Mouse (Mus musculus): Measurements from ENCODE around the gene Stam. TPM values are rescaled to one million over a fixed set of nuclear protein-coding genes. Genes with fewer than 3 reads are reported as not detected.

Gene Stam
- polyA plus RNA-seq, 1 experiment from 2014 or later, result 72.6 TPM

DNA sequence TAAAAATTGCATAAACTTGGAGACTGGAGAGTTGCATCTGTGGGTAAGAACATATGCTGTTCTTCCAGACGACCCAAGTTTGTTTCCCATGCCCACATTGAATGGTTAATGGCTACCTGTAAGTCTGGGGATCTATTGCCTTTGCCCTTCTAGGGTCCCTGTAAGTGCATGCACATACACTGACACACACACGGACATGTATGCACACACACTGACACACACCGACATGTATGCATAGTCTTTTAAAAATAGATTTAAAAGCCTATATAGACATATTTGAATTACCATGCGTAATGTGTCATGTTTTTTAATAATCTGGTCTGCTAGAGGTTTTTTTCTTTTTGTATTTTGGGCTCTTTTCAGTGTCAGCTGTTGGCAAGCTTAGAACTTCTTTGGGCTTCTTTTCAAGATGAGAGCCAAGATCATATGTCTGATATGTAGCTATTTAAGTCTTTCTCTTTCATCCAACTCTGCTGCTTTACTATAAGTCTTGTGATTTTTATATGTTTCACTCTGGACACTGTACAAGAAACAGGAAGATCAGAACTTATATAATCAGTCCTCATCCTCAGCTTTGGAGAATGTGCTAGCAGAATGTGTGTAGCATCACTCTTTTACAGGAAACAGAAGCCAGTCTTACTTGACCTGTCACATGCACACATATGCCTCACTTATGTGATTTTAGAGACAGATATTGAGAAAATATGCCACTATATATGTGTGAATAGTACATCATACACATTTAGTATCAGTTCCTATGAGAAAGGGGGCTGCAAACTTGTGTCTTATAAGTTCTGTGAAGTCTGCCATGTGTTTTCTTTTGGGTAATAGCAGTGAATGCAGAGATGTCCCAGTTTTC is 58.8 kb downstream of the Stam start:
- Histone ChIP-seq H3K9me3 (no peaks in the 10 kb centered on the region), H3K4me3 (no peak overlapping the region), H3K27ac (no peak overlapping the region), H3K4me1 (no peaks in the 10 kb centered on the region), H3K36me3 (peaks cover 46% of the 10 kb centered on the region), H3K27me3 (ENCODE audit: insufficient read depth, poor library complexity, severe bottlenecking) (no peaks in the 10 kb centered on the region)
- no peak for DNase-seq (ENCODE audit: low spot score)
- WGBS, result 92% methylated on average over 4 of the region's 4 CpGs

DNA sequence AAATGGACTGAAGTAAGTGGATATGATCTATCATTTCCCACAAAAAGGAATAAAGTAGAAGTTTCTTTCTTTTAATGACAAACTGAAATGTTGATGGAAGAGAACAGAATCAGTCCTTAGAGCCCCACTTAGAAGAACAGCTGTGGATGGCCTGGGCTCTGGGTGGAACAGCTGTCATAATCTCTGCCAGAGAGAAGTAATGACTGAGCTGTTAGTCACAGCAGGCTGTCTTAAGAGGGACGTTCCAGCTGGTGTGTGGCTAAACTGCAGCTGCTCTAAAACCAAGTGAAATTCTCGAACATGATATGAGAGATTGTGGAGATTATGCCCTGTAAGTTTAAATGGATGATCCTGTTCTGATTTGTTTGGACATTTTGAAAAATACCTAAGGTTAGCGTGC is 63.0 kb downstream of the Stam start:
- Histone ChIP-seq H3K27me3 (ENCODE audit: insufficient read depth, poor library complexity, severe bottlenecking) (no peaks in the 10 kb centered on the region), H3K4me1 (peaks cover 8% of the 10 kb centered on the region; the same call in 1 of the 2 replicates), H3K36me3 (peaks cover 47% of the 10 kb centered on the region), H3K9me3 (no peaks in the 10 kb centered on the region), H3K27ac (no peak overlapping the region), H3K4me3 (no peak overlapping the region)
- WGBS, result 82% methylated on average over 3 of the region's 3 CpGs
- no peak for DNase-seq (ENCODE audit: low spot score)

DNA sequence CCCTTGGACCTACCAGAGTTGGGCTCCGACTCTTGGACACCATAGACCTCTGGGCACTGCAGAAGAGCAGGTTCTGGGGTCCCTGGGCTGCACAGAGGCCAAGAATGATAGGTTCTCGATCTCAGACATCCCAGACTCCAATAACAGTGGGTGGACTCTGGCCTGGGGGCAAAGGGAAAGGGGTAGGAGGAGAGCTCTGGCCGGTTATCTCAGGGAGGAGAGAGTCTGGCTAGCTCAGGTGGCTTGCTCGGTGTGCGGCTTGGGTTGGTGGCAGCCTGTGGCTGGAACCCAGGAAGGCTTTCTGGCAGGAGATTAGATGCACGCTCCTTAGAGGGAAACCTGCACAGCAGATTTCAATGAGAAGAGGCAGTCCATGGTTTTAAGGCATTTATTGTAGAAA is 65.7 kb downstream of the Stam start:
- no peak for DNase-seq (ENCODE audit: low spot score)

DNA sequence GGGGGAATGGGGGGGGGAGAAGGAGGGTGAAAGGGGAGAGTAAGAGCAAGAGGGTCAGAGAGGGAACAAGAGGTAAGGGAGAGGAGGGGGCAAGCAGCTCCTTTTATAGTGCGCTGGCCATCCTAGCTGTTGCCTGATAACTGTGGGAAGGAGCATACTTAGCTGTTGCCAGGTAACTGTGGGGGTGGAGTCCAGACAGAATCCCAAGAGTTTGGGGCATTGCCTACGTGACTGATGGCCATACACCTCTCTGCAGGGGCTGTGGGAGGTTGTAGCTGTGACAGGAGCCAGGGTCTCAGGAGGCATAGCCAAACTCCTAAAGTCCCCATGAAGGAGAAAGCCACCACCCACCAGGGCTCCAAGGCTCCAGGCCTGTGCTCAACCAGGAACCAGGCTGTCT is 66.1 kb downstream of the Stam start:
- Histone ChIP-seq H3K27me3 (ENCODE audit: insufficient read depth, poor library complexity, severe bottlenecking) (no peaks in the 10 kb centered on the region), H3K27ac (peak overlapping the region; percentile 77; the same call in 1 of the 2 replicates), H3K9me3 (no peaks in the 10 kb centered on the region), H3K4me1 (peaks cover 8% of the 10 kb centered on the region; the same call in 1 of the 2 replicates), H3K4me3 (no peak overlapping the region), H3K36me3 (peaks cover 55% of the 10 kb centered on the region)
- DNase-seq (ENCODE audit: low spot score), result peak; percentile 80
- WGBS, result 48% methylated on average over 2 of the region's 2 CpGs

More for the DNA sequence above, 65.7 kb downstream of the Stam start:
- Histone ChIP-seq H3K27me3 (ENCODE audit: insufficient read depth, poor library complexity, severe bottlenecking) (no peaks in the 10 kb centered on the region), H3K36me3 (peaks cover 54% of the 10 kb centered on the region), H3K4me1 (peaks cover 8% of the 10 kb centered on the region; the same call in 1 of the 2 replicates), H3K9me3 (no peaks in the 10 kb centered on the region), H3K27ac (peak overlapping the region; percentile 77), H3K4me3 (no peak overlapping the region)
- WGBS, result 66% methylated on average over 6 of the region's 6 CpGs

DNA sequence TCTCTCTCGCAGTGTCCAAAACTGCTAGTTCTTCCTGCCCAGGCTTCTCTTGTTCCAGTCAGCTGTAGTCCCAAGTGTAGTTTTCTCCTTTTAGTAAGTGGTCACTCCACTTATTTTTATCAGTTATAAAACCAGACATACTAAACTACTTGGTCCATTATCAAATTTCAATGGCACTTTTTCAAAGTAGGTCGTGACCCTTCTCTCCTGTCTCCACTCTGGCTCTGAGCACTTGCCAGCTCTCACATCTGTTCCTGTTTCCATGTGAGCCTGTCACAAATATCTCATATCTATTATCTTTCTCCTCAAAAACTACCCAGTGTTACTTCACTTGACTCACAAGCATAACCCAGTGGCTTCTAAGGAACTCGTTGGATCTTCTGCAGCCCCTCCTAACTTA is 71.4 kb downstream of the Stam start:
- no peaks in the 10 kb centered on the region for H3K27me3 ChIP-seq (ENCODE audit: insufficient read depth, poor library complexity, severe bottlenecking)
- no peak for DNase-seq (ENCODE audit: low spot score)
- H3K36me3 ChIP-seq, result peaks cover 41% of the 10 kb centered on the region
- no peak overlapping the region for H3K27ac ChIP-seq
- H3K4me1 ChIP-seq, result no peaks in the 10 kb centered on the region
- H3K4me3 ChIP-seq, result no peak overlapping the region
- H3K9me3 ChIP-seq, result no peaks in the 10 kb centered on the region
- 54% methylated on average over 3 of the region's 3 CpGs for WGBS

DNA sequence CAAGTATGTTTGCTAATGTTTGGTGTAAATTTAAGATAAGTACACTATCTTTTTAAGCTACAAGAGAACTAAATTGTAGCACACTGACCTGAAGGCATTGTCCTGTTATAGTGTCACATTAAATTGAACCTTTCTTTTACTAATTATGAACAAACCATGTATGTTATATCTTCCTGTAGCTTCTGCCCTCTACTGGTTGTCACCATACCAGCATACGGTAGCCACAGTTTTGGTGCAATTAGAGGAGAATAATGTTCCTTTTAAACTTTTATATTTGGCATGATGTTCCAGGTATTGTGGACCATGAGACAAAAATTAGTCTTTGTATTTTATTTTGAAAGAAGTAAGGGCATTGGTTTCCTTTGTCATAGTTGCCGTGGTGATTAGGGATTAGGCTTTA is 73.0 kb downstream of the Stam start:
- H3K4me1 ChIP-seq, result no peaks in the 10 kb centered on the region
- H3K27ac ChIP-seq, result no peak overlapping the region
- peaks cover 30% of the 10 kb centered on the region for H3K36me3 ChIP-seq
- no peak for DNase-seq (ENCODE audit: low spot score)
- H3K27me3 ChIP-seq (ENCODE audit: insufficient read depth, poor library complexity, severe bottlenecking), result no peaks in the 10 kb centered on the region
- H3K4me3 ChIP-seq, result no peak overlapping the region
- no peaks in the 10 kb centered on the region for H3K9me3 ChIP-seq
- 87% methylated on average over 2 of the region's 2 CpGs for WGBS

DNA sequence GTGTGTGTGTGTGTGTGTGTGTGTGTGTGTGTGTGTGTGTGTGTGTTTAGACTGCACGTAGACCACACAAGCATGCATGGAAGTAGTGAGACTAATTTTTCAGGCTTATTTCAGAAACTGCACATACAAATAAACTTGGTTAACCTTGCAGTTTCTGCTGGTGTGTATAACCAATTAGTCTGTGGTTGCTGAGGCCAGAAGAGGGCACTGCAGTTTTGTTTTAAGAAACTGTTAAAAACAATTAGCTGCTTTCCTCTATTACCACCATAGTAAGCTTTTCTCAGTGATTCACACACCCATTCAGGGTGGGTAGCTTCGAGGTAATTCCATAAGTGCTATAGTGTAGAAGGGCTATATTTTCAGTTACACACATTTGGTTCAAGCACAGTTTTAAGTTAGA is 76.9 kb downstream of the Stam start:
- DNase-seq (ENCODE audit: low spot score), result no peak
- no peak overlapping the region for H3K4me3 ChIP-seq
- peaks cover 7% of the 10 kb centered on the region; the same call in 1 of the 2 replicates for H3K36me3 ChIP-seq
- H3K27ac ChIP-seq, result no peak overlapping the region
- no peaks in the 10 kb centered on the region for H3K27me3 ChIP-seq (ENCODE audit: insufficient read depth, poor library complexity, severe bottlenecking)
- 81% methylated on average over 2 of the region's 2 CpGs for WGBS
- no peaks in the 10 kb centered on the region for H3K9me3 ChIP-seq
- H3K4me1 ChIP-seq, result no peaks in the 10 kb centered on the region

DNA sequence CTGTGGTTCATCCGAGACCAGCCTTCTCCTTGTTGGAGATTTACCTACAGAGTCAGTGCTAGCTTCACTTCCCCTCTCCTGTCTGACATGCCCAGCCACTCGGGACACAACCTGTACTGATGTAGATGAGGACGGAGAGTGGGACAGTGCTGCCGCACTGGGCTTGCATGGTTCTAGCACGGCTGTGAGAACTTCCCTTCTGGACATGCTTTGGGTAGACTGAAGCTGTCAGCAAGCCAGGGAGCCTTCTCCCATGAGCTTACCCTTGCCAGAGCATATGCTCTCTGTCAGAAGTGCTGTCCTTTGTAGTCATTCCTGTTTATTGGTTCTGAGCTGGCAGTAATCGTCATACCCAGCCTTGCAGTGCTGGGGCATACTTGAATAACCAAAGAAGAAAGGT is 78.0 kb downstream of the Stam start:
- H3K9me3 ChIP-seq, result no peaks in the 10 kb centered on the region
- WGBS, result 87% methylated on average over 6 of the region's 6 CpGs
- H3K4me1 ChIP-seq, result no peaks in the 10 kb centered on the region
- no peak overlapping the region for H3K4me3 ChIP-seq
- DNase-seq (ENCODE audit: low spot score), result no peak
- H3K27ac ChIP-seq, result no peak overlapping the region
- no peaks in the 10 kb centered on the region for H3K27me3 ChIP-seq (ENCODE audit: insufficient read depth, poor library complexity, severe bottlenecking)
- H3K36me3 ChIP-seq, result no peaks in the 10 kb centered on the region

DNA sequence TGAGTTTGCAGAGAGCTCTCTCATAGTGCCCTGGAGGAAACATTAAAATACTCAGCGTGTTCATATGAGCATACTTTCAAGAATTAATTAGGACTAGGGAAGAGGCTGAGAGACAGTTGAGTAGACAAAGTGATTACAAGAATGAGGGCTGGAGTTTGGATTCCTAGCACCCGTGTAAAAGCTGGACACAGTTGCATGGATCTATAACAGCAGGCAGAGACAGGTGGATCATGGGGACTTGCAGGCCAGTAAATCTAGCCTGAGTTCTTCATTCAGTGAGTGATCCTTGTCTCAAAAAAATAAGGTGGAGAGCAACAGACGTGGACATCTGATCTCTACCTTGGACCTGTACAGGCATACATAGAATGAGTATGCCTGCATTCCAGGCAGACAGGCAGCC is 85.1 kb downstream of the Stam start:
- Histone ChIP-seq H3K4me1 (peaks cover 7% of the 10 kb centered on the region; the same call in 1 of the 2 replicates), H3K36me3 (no peaks in the 10 kb centered on the region), H3K9me3 (no peaks in the 10 kb centered on the region), H3K4me3 (no peak overlapping the region), H3K27ac (no peak overlapping the region), H3K27me3 (ENCODE audit: insufficient read depth, poor library complexity, severe bottlenecking) (no peaks in the 10 kb centered on the region)
- 71% methylated on average over 3 of the region's 3 CpGs for WGBS
- DNase-seq (ENCODE audit: low spot score), result no peak

DNA sequence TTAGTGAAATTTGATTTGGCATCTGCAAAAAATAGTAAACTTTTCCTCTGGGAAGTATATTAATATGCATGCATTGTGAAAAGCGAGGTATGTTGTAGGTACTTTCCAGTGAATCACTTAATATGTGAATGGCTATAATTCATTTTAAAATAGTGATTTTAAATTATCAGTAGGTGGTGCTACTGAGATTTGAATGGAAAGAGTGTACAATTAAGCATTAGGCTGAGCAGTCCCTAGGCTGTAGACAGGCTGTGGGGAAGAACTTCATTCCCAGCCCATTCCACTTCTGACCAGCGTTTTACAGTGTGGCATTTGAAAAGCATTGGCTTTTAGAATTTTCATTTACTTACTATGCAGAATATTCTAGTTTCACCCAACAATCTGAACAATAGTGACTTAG is 85.9 kb downstream of the Stam start:
- no peaks in the 10 kb centered on the region for H3K9me3 ChIP-seq
- peaks cover 7% of the 10 kb centered on the region; the same call in 1 of the 2 replicates for H3K4me1 ChIP-seq
- H3K27ac ChIP-seq, result no peak overlapping the region
- no peak for DNase-seq (ENCODE audit: low spot score)
- 73% methylated on average over 2 of the region's 2 CpGs for WGBS
- no peaks in the 10 kb centered on the region for H3K36me3 ChIP-seq
- H3K4me3 ChIP-seq, result no peak overlapping the region
- H3K27me3 ChIP-seq (ENCODE audit: insufficient read depth, poor library complexity, severe bottlenecking), result no peaks in the 10 kb centered on the region

DNA sequence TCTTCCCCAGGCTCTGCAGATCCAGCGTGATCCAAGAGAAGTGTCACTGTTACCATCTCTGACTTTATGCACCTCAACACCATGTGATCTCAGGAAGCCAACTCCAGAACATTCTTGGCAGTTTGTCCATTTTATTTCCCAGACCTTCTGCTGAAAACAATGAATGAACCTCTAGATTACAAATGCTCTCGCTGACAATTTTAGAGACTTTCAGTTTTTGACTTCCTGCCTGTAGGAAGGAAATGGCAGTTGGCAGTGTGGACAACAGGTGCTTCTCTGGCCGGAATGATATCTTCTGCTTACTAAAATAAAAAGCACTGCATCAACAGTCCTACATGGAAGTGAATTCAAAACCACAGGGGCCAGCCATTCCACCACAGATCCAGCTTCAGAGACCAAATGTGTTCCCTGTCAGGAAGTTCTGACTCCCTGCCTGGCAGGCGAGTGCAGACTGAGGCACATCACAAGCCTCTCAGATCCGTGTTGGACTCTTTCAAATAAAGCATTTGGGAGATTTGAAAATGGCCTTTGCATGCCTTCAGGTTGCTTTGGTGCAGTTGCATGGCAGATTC is 90.6 kb downstream of the Stam start:
- no peak overlapping the region for H3K27ac ChIP-seq
- H3K27me3 ChIP-seq (ENCODE audit: insufficient read depth, poor library complexity, severe bottlenecking), result no peaks in the 10 kb centered on the region
- no peak for DNase-seq (ENCODE audit: low spot score)
- H3K9me3 ChIP-seq, result no peaks in the 10 kb centered on the region
- no peak overlapping the region for H3K4me3 ChIP-seq
- no peaks in the 10 kb centered on the region for H3K36me3 ChIP-seq
- WGBS, result 68% methylated on average over 5 of the region's 5 CpGs
- H3K4me1 ChIP-seq, result 0 out of 2 replicates have a peak, but pooled peaks cover 3% of the 10 kb centered on the region

DNA sequence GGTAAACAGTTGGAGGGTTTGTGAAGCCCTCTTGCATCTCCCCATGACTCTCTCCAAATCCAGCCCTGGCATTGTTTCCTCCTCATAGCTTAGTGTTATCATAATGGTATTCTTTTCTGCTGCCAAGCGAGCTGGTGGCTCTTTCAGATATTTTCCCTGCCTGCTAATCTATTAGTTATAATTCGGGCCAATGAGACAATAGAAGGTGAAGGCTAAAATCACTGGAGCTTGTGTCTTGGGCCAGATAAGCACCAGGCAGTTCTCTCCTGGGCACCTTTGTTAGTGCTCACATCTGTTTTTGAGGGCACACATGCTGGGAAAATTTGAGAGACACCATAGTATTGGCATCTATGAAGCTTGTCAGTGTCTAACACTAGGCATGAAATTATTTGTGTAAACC is 91.2 kb downstream of the Stam start:
- DNase-seq (ENCODE audit: low spot score), result no peak
- H3K36me3 ChIP-seq, result no peaks in the 10 kb centered on the region
- no peaks in the 10 kb centered on the region for H3K27me3 ChIP-seq (ENCODE audit: insufficient read depth, poor library complexity, severe bottlenecking)
- no peak overlapping the region for H3K4me3 ChIP-seq
- 0 out of 2 replicates have a peak, but pooled peaks cover 3% of the 10 kb centered on the region for H3K4me1 ChIP-seq
- WGBS, result 57% methylated on average over 2 of the region's 2 CpGs
- H3K9me3 ChIP-seq, result no peaks in the 10 kb centered on the region
- H3K27ac ChIP-seq, result no peak overlapping the region

DNA sequence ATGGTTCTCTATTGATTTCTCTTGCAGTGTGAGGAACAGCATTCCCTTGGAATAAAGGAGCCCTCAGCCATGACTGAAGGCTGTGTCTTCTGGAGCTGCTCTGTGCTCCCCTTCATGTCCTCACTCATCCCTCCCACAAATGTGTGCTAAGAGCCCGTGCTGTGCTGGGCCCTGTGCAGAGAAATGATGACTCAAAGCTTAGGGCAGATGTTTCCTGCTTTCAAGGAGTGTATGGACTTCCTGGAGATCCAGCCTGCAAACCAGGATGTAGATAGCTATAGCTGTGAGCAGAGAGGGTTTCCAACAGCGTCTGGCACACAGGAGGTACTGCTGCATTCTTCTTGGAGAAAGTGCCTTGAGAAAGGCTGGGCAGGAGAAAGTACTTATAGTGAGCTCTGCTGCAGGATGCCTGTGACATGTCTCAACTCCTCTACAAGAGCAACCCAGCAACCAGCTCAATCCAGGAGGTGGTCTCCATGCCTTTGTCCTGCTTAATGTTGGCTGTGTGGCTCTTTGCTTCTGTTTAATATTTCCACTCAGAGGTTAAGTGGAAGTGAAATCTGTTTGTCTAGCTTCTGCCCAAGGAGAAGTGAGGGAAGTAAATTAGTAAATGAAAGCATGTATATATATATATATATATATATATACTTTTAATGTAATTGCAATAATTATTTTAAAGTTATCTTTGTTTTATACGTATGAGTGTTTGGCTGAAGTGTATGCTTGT is 91.9 kb downstream of the Stam start:
- WGBS, result 62% methylated on average over 3 of the region's 3 CpGs
- no peaks in the 10 kb centered on the region for H3K27me3 ChIP-seq (ENCODE audit: insufficient read depth, poor library complexity, severe bottlenecking)
- H3K9me3 ChIP-seq, result no peaks in the 10 kb centered on the region
- H3K4me1 ChIP-seq, result 0 out of 2 replicates have a peak, but pooled peaks cover 3% of the 10 kb centered on the region
- H3K27ac ChIP-seq, result 0 out of 2 replicates have a peak overlapping the region, but pooled peaks have one; percentile 16
- no peak overlapping the region for H3K4me3 ChIP-seq
- no peak for DNase-seq (ENCODE audit: low spot score)
- no peaks in the 10 kb centered on the region for H3K36me3 ChIP-seq
